Mouse (Mus musculus): Measurements from ENCODE around the gene Slit2. TPM values are rescaled to one million over a fixed set of nuclear protein-coding genes. Genes with fewer than 3 reads are reported as not detected.

Slit2 gene
- under 1 TPM; 0.07 to 1.00 TPM for polyA plus RNA-seq (2017; shearing (Covaris generic))

GRCm38 (mm10) chr5:47982941-47983701 is at the start of gene Slit2:
Slit2 (plus strand) TSS chr5:47983138.

GRCm38 (mm10) chr5:48327652-48328051 is 344.7 kb downstream of the Slit2 start, which contains the start of gene 5730480H06Rik:
5730480H06Rik (plus strand) TSS chr5:48327952.

All from activated CD4-positive, CD25-positive, alpha-beta regulatory T cell (primary cell).